Mouse (Mus musculus): ENCODE results near the gene Ak1.

Gene Ak1

DNA sequence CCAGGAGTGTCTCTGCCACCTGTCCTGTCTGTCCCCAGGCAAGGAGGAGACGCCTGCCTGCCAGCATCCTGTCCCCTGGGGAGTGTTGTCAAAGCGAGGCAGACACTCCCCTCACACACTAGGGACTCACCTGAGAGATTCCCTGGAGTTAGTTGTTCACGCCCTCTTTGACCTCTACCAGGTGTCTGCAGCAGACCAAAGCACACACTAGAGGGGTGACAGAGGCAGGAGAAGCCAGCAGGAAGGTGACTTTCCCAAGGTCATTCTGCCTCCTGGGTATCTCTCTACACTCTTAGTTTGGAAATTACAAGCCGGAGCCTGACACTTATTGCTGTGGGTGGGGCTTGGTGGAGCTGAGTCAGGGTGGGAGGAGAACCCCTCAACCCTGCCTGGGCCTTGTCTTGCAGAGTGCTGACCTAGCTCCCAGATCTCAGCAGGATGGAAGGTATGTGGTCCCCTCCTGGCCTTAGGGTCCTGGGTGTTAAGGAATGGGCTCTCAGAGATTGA is 6.5 kb downstream of the Ak1 start:
- DNase-seq (ENCODE audit: low read depth, low spot score) = no peak

DNA sequence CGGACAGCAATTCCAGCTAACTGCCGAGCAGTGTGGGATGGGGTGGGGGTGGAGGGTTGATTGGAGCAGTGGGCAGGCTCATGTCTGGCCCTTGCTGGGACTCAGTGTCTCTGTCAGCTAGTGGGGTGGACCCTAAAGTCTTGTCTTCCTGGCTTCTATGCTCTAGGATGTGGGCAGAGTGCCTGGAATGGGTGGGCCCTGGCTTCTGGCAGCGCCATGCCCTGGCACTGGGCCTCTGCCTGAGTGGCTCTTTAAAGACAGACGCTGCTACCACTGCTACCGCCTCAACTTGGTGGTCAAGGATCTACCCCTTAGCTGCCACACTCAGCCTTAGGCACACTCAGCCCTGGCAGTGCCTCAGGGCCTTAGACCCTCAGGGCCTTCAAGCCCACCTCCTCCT is 7.2 kb downstream of the Ak1 start:
- DNase-seq (ENCODE audit: low read depth, low spot score) = no peak

DNA sequence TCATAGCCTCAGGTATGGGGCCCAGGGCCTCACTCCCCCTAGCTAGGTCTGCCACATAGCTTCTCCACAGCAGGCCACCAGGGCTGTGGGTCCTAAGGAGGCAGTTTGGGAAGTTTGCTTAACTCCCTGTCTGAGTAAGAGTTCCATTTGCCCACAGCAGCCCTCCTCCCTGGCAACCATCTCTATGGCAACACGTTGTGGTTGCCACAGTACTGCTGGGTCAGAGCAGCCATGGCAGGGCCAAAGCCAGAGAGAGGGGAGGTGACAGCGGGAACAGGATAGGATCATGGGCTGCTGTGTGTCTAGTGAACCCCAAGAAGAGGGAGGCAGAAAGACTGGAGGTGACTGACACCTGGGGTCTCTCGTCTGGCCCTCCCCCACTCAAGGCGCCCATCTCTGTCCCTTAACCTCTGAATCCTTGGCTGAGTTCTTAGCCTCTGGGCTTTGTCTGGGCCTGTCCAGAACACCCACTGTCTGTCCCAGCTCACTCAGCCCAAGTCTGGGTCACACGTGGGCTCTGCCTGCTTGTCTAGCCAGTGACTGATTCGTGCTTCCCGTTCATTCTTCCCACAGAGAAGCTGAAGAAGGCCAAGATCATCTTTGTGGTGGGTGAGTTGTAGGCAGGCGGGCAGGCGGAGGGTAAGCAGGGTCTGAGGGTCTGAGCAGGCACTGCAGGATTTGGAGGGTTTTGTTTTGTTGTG is 7.9 kb downstream of the Ak1 start:
- no peak for DNase-seq (ENCODE audit: low read depth, low spot score)

DNA sequence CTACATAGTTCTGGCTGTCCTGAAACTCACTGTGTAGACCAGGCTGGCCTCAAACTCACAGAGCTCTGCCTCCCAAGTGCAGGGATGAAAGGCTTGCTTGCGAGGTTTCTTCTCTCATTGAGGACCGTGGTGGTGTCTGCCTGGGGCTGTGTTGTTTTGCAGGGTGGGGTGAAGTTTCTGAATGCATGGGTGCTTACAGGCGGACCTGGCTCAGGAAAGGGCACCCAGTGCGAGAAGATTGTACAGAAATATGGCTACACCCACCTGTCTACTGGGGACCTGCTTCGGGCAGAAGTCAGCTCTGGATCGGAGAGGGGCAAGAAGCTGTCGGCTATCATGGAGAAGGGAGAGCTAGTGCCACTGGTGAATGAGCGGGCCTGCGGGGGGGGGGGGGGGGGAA is 8.5 kb downstream of the Ak1 start:
- DNase-seq (ENCODE audit: low read depth, low spot score) = no peak

GRCm38 (mm10) chr2:32631046-32631445 is 9.5 kb downstream of the Ak1 start:
- no peak for DNase-seq (ENCODE audit: low read depth, low spot score)

GRCm38 (mm10) chr2:32631737-32632394 is 10.3 kb downstream of the Ak1 start:
- peak; percentile 51 for DNase-seq (ENCODE audit: low read depth, low spot score)

- no peak for DNase-seq (ENCODE audit: low read depth, low spot score)
These were observed 12.1 kb downstream of the Ak1 start for GRCm38 (mm10) chr2:32633660-32634059.

- no peak for DNase-seq (ENCODE audit: low read depth, low spot score)
These were observed 12.9 kb downstream of the Ak1 start for GRCm38 (mm10) chr2:32634277-32635105.

DNA sequence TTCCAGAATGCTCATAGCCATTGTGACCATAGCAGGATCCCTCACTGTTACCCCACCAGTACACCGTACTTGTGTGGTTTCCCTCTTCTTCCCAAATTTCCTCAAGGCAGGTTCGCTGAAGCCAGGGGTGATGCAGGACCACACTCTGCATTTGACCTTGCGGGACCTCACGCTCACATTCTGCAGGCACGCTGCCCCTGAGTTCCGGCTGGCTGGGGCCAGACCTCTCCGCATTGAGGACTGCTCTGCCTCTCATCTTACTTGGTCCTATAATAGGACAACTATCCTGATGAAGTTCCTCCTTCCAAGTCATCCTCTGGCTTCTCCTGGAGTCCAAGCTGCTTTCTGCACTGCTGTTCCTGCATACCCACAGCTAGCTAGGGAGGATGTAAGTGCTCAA is 15.1 kb downstream of the Ak1 start:
- no peak for DNase-seq (ENCODE audit: low read depth, low spot score)

GRCm38 (mm10) chr2:32637778-32638281 is 16.3 kb downstream of the Ak1 start:
- no peak for DNase-seq (ENCODE audit: low read depth, low spot score)

- DNase-seq (ENCODE audit: low read depth, low spot score) = no peak
These were observed 18.1 kb downstream of the Ak1 start for GRCm38 (mm10) chr2:32639632-32640031.

- no peak for DNase-seq (ENCODE audit: low read depth, low spot score)
These were observed 19.0 kb downstream of the Ak1 start for GRCm38 (mm10) chr2:32640550-32641051.

DNA sequence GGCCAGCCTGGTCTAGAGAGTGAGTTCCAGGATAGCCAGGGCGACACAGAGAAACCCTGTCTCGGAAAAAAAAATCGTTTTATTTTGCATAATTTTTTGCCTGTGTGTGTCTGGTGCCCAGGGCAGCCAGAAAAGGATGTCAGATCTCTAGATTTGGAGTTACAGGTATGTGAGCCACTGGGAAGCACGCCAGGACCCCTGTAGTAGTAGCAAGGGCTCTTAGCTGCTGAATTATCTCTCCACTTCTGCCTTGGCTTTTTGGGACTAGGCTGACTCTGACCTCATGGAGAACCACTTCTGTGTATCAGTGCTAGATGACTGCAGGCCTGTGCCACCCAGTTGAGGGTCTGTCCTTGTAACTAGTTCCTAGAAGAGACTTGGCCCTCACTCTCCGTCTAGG is 20.3 kb downstream of the Ak1 start:
- no peak for DNase-seq (ENCODE audit: low read depth, low spot score)

DNA sequence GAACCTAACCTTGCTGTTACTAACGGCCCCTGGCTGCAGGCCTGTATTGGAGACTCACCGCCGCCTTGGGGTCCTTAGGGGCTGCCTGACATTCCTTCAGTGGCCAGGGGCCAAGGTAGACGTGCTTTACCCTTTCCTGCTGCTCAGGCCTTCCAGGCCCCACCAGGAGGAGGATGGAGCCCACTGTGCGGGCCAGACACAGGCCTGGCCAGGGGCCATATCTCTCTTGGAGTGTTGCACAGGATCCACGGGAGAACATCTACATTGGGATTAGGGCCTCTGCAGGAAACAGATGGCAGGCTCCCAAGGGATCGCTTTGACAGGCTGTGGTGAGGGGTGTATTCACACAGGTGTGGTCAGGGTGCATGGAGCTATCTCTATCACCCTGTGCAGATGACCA is 21.3 kb downstream of the Ak1 start:
- no peak for DNase-seq (ENCODE audit: low read depth, low spot score)

- DNase-seq (ENCODE audit: low read depth, low spot score) = no peak
These were observed 22.5 kb downstream of the Ak1 start for GRCm38 (mm10) chr2:32644083-32644482.

DNA sequence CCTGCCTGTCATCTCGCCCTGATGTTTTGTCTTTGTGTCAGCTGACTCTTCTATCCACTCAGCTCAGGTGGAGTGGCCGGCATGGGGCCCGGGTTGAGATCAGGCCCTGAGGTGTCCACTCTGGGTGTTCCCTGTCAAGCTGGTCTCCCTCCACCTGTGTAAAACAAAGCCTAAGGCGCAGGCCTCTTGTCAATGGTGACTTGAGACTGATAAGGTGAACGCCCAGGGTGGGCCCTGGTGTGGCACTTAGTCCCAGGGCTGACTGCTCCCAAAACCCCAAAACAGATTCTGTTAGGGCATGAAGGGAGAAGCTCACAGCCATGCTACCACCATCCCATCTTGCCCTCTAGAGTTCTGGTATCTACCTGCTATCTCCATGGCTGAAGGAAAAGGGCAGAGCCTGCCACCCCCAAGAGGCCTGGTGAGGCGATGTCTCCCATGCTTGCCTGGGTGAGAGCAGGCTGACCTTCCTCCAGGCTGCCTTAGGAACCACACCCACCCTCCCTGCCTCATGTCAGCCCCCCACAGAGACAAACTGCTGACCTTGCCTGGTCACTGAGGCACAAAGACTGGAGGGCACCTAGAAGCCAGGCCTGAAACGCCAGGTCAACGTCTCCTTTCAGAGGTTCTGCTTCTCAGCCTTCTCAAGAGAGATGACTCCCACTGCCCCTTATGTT is 23.4 kb downstream of the Ak1 start:
- no peak for DNase-seq (ENCODE audit: low read depth, low spot score)

DNA sequence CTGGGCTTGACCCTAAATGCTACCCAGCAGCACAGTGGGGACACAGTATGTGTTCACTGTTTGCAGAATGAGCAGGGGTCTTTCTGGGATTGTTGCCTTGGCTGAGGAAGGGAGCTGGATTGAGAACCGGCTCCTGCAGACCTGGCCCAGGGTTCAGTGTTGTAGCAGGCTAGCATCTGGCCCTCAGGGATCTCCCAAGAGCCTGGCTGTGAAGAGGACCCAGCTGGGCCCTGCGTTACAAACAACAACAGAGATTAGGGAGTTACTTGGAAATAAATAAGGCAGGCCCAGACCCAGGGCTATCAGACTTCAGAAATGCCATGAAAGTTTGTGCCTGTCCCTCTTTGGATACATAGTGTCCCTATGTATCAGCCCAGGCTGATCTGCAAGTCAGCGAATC is 24.1 kb downstream of the Ak1 start:
- DNase-seq (ENCODE audit: low read depth, low spot score) = no peak

DNA sequence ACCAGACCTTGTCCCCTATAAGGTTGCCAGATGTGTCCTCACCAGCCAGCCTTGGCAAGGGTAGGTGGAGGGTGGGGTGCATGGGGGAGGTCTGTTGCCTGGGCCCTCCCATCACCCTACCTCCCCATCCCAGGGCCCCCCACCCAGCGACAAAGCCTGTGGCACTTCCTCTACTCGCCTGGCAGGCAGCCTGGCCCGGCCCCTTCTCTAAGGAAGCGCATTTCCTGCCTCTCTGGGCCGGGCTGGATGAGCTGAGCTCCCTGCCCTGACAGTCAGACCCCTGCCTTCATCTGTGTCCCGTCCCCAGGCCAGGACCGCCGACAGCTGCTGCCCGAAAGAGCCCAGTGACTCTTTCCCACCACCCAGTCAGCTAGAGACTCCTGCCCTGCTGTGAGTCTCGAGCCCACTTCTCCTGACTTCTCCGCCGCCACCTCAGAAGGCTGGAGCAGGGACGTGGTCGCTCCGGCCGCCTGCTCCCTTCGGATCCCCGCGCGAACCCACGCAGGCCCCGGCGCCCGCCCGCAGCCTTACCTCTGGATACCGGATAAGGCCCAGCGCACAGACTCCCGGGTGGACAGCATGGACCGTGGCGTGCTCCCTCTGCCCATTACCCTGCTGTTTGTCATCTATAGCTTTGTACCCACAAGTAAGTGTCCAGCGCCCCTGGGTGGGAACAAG is 25.0 kb downstream of the Ak1 start, which contains the start of gene Eng:
TSS of gene Eng (plus strand) at position 217 of the 678 bp plus-strand sequence.
- DNase-seq (ENCODE audit: low read depth, low spot score) = no peak

DNA sequence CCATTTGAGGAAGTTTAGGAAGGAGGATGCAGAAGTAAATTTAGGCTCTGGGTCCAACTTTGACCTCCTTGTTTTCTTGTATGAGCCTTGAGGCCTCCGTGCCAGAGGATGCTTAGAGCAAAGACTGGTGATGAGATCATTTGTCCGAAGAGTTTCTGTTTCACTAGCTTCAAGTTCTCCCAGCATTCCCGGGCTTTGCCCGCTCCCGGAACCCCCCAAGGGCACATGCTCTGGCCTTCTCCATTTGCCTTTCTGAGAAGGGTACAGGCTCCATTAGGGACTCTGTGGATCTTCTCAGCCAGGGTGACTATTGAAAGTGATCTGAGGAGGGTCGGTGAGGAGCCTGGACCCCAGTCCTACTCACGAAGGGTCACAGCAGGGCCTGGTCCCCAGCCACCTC is 25.8 kb downstream of the Ak1 start:
- no peak for DNase-seq (ENCODE audit: low read depth, low spot score)

GRCm38 (mm10) chr2:32653764-32654163 is 32.2 kb downstream of the Ak1 start:
- DNase-seq (ENCODE audit: low read depth, low spot score) = no peak

All from retina, adult 2 months (tissue).